Mouse (Mus musculus): ENCODE data around the gene Wwtr1. TPM values are rescaled to one million over a fixed set of nuclear protein-coding genes. Genes with fewer than 3 reads are reported as not detected.

Gene Wwtr1
- polyA plus RNA-seq, 2 experiments, result 0.93 to 1.5 TPM

DNA sequence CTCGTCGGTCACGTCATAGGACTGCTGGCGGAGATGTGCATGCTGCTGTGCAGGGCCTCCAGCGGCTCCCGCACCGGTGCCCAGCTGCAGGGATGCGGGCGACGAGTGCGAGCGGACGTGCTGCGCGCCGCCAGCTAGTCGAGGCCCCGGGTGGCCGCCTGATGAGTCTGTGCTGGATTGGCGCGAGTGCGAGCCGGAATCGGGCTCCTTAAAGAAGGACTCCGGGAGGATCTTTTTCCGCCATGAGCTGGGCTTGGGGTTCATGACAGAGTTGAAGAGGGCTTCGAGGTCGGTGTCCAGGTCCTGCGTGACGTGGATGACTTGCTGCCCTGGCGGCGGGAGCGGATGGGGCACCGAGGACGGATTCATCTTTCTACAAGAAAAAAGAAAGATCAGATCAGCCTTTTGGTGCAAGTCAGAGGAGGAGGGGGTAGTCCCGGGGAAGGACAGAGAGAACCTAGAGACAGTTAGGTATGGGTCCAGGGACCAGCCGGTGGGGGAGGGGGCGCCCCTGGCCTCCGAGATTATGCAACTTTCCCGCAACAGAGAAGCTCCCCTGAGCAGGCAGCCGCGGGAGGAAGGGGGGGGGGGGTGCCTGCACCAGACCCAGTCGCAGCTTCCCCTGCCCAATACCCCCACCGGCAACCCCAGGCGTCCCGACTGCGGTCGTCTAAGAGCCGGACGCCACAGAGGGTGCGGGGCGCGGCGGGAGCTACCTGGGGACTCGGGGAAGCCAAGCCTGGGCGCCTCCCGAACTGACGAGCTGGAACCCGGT lies 638 bp downstream of the Wwtr1 start:
- no peak for DNase-seq (ENCODE audit: low read depth in 3 of 3, low spot score in 3 of 3)
- no peaks in the 10 kb centered on the region for H3K9me3 ChIP-seq (ENCODE audit: control insufficient read depth, low read length)
- WGBS (ENCODE audit: insufficient replicate concordance), result 1% methylated on average over 54 of the region's 59 CpGs

DNA sequence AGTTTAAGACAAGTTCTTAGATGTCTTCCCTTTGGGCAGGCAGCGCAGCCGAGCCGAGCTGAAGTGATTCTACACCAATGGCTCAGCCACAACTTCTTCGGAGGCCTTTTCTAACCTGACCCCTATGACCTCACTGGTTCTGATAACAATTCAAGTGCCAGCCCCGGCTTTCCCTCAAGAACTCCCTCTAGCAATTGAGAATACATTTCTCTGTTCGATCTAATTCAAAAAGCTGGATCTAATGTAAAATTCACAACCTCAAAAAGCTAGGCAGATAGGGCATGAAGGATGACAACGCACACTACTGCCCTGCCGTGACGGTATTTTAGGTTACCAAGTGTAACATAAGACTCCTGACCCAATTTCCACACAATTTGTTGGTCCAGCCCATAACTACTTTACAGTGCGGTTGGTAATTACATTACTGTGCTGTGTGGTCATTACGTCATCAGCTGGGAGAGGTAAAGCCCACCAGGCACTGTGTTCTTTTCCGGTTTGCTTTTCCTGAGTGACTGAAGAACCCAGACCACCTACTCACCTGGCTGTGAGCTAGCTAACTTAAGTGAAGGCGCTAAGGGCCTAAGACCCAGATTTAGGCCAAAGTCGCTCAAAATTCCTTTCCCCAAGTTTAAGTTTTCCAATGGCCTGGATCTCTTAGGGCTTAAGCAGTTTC lies 1.7 kb downstream of the Wwtr1 start:
- Histone ChIP-seq H3K27ac (no peak overlapping the region), H3K9me3 (ENCODE audit: control insufficient read depth, low read length) (no peaks in the 10 kb centered on the region), H3K4me3 (ENCODE audit: insufficient read depth in 1 of 2, low read depth in 2 of 2, low read length in 2 of 2) (peak overlapping the region; percentile 16 to 58; a peak in 3 of 4 replicates), H3K36me3 (replicated peaks; ENCODE audit: control insufficient read depth, insufficient read depth, low read depth) (no peaks in the 10 kb centered on the region), H3K4me1 (replicated peaks; ENCODE audit: control insufficient read depth in 2 of 2, insufficient read depth in 2 of 2, low read length in 1 of 2) (peaks cover 0 to 2% of the 10 kb centered on the region in 2 experiments; a peak in 1 of 4 replicates), H3K27me3 (ENCODE audit: control insufficient read depth, insufficient read depth, low read length) (peaks cover 34% of the 10 kb centered on the region), H3K4me2 (ENCODE audit: low read depth) (peak overlapping the region; percentile 59), H3K9ac (replicated peaks) (no peak overlapping the region)
- no peak for ATAC-seq (ENCODE audit: insufficient read depth)
- WGBS (ENCODE audit: insufficient replicate concordance), result 48% methylated on average over 14 of the region's 14 CpGs
- DNase-seq (ENCODE audit: low read depth in 3 of 3, low spot score in 3 of 3), result no peak
- TF ChIP-seq EP300 (IDR thresholded peaks at IDR 0.05; ENCODE audit: low read depth) (no peak), CTCF (IDR thresholded peaks at IDR 0.05; ENCODE audit: low read depth) (no peak)

More for the DNA sequence above, 638 bp downstream of the Wwtr1 start:
- Histone ChIP-seq H3K4me2 (ENCODE audit: low read depth) (peak overlapping the region; percentile 59), H3K9ac (replicated peaks) (no peak overlapping the region; the same call in 1 of the 2 replicates), H3K36me3 (replicated peaks; ENCODE audit: control insufficient read depth, insufficient read depth, low read depth) (no peaks in the 10 kb centered on the region), H3K27ac (no peak overlapping the region), H3K4me1 (replicated peaks; ENCODE audit: control insufficient read depth in 2 of 2, insufficient read depth in 2 of 2, low read length in 1 of 2) (peaks cover 0 to 2% of the 10 kb centered on the region in 2 experiments; a peak in 1 of 4 replicates), H3K27me3 (ENCODE audit: control insufficient read depth, insufficient read depth, low read length) (peaks cover 34% of the 10 kb centered on the region), H3K4me3 (ENCODE audit: insufficient read depth in 1 of 2, low read depth in 2 of 2, low read length in 2 of 2) (peak overlapping the region; percentile 49 to 58)
- ATAC-seq (ENCODE audit: insufficient read depth), result peak; percentile 38
- TF ChIP-seq CTCF (IDR thresholded peaks at IDR 0.05; ENCODE audit: low read depth) (no peak), EP300 (IDR thresholded peaks at IDR 0.05; ENCODE audit: low read depth) (no peak)

DNA sequence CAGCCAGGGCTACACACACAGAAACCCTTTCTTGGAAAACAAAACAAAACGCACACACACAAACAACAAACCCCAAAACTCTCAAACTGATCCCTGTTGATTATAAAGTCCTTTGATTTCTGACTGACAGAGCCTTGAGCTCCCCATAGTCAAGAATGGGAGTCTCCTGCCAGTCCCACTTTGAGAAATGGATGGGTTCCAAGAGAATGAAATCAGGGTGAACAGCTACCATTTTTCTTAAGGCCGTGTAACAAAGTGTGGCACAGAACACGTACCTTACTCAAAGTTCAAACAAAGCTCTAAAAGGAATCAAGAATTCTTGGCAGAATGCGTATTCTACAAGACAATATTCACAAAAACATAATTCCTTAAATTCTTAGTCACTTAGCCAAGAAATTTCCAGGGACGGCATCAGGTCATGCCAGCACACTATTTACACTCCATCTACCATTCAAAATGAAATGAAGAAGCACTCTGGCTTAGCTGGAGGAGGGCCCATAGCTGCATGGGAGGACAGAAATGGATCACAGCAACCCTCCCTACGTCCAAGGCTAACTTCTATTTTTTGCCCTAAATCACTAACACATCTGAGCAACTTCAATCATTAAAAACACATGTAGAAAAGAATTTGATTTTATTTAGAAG lies 3.3 kb downstream of the Wwtr1 start:
- H3K9me3 ChIP-seq (ENCODE audit: control insufficient read depth, low read length), result no peaks in the 10 kb centered on the region
- H3K27me3 ChIP-seq (ENCODE audit: control insufficient read depth, insufficient read depth, low read length), result peaks cover 34% of the 10 kb centered on the region
- no peak overlapping the region for H3K9ac ChIP-seq (replicated peaks)
- H3K27ac ChIP-seq, result no peak overlapping the region
- TF ChIP-seq EP300 (IDR thresholded peaks at IDR 0.05; ENCODE audit: low read depth), result no peak
- no peak for TF ChIP-seq CTCF (IDR thresholded peaks at IDR 0.05; ENCODE audit: low read depth)
- no peak overlapping the region for H3K4me3 ChIP-seq (ENCODE audit: insufficient read depth in 1 of 2, low read depth in 2 of 2, low read length in 2 of 2)
- DNase-seq (ENCODE audit: low read depth in 3 of 3, low spot score in 3 of 3) (no peak), ATAC-seq (ENCODE audit: insufficient read depth) (no peak)
- H3K4me1 ChIP-seq (replicated peaks; ENCODE audit: control insufficient read depth in 2 of 2, insufficient read depth in 2 of 2, low read length in 1 of 2), result peaks cover 0 to 2% of the 10 kb centered on the region in 2 experiments; a peak in 1 of 4 replicates
- H3K36me3 ChIP-seq (replicated peaks; ENCODE audit: control insufficient read depth, insufficient read depth, low read depth), result no peaks in the 10 kb centered on the region
- 66% methylated on average over 6 of the region's 6 CpGs for WGBS (ENCODE audit: insufficient replicate concordance)
- no peak overlapping the region for H3K4me2 ChIP-seq (ENCODE audit: low read depth)

DNA sequence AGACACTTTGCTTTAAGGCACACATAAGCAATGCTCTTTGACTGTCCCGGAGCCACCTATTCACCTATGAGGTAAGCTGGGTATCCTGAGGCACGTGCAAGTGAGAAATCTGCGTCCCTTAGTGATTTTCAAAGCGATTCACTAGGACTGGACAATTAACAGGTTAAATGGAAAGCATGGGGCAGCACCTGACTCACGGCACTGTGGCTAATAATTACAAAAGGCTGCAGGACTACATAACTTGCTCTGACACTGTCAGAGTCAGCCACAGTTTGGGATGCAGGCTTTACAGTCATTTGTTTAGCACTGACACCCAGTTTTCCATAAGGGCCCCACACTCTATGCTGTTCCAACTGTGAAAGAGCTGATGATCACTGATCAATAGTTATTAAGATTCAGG lies 9.1 kb downstream of the Wwtr1 start:
- no peak for DNase-seq (ENCODE audit: low read depth in 3 of 3, low spot score in 3 of 3)
- no peaks in the 10 kb centered on the region for H3K9me3 ChIP-seq (ENCODE audit: control insufficient read depth, low read length)
- no peak overlapping the region for H3K4me3 ChIP-seq (ENCODE audit: insufficient read depth in 1 of 2, low read depth in 2 of 2, low read length in 2 of 2)
- 56% methylated on average over 5 of the region's 5 CpGs for WGBS (ENCODE audit: insufficient replicate concordance)
- ATAC-seq (ENCODE audit: insufficient read depth), result no peak
- H3K36me3 ChIP-seq (replicated peaks; ENCODE audit: control insufficient read depth, insufficient read depth, low read depth), result no peaks in the 10 kb centered on the region
- no peak overlapping the region for H3K4me2 ChIP-seq (ENCODE audit: low read depth)
- TF ChIP-seq EP300 (IDR thresholded peaks at IDR 0.05; ENCODE audit: low read depth) (no peak), CTCF (IDR thresholded peaks at IDR 0.05; ENCODE audit: low read depth) (no peak)
- no peak overlapping the region for H3K9ac ChIP-seq (replicated peaks)
- H3K27me3 ChIP-seq (ENCODE audit: control insufficient read depth, insufficient read depth, low read length), result no peaks in the 10 kb centered on the region
- no peak overlapping the region for H3K27ac ChIP-seq
- 0 out of 4 replicates have a peak, but pooled peaks cover 0 to 3% of the 10 kb centered on the region in 2 experiments for H3K4me1 ChIP-seq (replicated peaks; ENCODE audit: control insufficient read depth in 2 of 2, insufficient read depth in 2 of 2, low read length in 1 of 2)

Measured in liver, embryonic 14.5 days (tissue).